Mouse (Mus musculus): ENCODE results near the gene Pcif1. TPM values are rescaled to one million over a fixed set of nuclear protein-coding genes. Genes with fewer than 3 reads are reported as not detected.

The Pcif1 gene
- total RNA-seq, 2 experiments from 2014 or later: 31.2 to 34.3 TPM

DNA sequence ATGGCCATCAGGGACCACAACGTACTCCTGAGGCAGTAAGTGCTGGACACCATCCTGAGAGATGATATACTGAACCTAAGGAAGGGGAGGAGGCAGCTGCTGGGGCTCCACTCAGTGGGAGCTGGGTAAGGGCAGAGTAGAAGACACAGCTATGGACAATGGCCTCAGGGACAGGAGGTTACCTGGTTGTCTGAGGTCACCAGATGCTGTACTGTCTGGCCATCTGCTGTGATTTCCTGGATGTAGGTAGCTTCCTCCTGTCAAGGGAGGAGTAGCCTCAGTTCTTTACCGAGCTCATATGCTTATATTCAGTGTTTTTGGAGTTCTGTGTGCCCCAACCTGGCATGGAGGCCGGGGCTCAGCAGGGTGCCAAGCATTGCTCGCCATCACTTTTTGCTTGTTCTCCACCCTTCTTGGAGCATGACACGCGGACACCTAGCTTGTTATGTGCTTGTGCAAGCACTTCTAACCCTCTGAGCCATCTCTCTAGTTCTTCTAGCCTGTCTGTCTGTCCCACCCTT lies 13.7 kb downstream of the Pcif1 start:
- DNase-seq: no peak

DNA sequence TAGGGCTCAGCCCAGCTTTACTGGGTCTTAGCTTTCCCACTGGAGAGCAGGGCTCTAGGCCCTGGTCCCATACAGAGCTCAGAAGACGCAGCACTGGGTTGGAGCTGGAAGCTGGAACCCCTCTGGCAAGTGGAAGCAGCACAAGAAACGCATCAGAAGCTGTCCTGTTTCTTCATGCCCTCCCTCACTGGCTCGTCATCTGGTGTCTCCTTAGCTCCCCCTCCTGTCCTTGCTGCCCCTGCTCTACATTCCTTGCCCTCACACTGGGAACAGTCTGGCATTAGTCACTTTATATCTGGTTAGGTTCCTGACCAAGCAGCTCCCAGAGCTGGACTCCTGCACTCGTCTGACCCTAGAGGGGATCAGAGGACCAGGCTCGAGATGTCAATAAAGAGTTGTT lies 14.9 kb downstream of the Pcif1 start:
- no peak for DNase-seq

DNA sequence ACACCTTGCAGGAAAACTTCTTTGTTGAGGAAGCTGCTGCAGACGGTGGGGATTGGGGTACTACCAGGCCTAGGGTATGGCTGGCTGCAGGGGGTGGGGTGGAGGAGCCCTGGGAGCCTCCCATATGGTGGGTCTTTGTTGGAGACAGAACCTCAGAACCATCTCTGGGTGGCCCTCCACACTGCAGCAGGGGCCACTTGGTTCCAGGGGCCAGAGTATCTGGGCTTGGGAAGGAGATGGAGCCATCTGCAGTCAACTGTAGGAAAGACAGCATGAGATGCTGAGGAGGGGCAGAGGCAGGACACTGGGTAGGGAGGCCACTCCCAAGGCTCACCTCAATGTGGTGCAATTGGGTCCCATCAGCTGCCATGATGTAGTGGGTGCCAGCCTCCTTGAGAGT lies 15.5 kb downstream of the Pcif1 start:
- no peak for DNase-seq

DNA sequence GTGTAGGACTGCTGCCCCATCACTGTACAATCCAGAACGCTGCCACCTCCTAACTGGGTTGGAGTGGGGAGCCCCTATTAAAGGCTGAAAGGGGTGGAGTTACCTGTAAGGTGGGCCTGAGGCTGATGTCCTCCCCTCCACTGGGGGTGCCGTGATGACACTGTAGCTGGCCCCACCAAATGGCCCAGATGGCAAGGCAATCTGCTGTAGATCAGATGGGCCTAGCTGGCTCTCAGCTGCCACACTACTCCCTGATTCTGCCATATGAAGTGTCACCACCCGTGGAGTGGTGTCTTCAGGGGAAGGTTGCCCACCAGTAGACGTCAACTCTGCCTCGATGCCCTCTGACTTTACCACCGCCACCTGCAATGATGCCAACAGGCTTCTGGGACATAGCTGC lies 16.8 kb downstream of the Pcif1 start:
- no peak for DNase-seq

DNA sequence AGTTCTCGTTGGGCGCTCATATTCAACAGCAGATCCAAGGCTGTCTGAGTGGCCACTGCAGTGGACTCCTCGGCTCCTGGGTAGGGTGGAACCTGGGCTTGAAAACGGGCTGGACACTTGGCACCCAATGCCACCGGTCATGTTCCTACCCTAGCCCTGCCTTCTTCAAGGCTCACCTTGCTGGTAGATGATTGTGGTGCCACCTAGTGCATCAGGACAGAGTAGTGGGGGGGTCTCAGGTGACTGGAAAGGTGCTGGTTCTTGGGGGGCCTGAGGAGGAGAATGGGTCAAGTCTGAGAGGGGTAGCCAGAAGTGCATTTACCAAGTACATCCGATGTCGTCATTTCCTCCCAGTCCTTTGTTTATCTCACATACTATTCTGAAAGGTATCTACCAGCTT lies 18.9 kb downstream of the Pcif1 start:
- no peak for DNase-seq

DNA sequence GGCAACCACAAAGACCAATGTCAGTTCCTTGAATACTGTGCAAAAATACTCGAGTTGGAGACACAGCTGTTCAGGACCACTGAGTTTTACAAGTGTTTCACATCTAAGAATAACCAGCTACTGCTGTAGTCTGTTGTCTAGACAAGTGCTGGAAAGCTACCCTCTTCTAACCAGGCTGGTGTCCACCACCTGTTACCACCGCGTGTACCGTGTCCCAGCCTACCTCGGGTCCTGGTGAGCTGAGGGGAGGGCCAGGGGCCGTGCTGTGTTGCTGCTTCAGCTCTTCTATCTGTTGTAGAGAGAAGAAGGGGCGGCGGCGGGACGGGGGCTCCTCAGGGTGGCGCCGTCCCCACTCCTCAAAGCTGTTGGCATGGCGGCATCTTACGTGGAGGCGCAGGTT lies 19.9 kb downstream of the Pcif1 start:
- no peak for DNase-seq

DNA sequence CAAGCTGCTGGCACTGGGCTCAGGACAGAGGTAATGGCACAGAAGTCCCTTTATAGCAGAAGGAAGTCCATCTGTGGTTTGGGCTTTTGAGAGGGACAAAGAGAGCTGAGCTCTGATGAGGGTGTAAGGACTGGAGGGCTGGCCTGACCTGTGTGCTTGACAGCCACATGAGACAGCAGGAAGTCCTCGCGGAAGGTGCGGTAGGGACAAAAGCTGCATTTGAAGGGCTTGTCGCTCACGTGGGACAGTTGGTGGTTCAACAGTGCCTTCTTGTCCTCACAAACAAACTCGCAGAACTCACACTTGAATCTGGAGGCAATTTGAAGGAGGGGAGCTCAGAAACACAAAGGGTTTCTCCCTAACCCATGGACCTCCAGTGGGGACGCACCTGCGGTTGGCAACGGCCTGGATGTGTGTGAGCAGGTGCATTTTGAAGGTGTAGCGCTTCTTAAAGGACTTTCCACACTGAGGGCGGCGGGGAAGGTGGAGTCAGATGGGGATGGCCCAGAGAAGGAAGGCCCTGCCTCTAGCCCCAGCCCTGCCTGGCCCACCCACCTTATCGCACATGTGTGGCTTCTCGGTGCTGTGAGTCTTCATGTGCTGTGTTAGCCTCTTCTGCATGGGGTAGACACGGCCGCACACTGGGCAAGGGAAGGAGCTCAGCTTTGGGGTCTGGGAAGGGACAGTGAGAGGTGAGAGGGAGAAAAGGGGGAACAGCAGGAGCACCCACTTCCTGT lies 20.8 kb downstream of the Pcif1 start:
- no peak for DNase-seq

DNA sequence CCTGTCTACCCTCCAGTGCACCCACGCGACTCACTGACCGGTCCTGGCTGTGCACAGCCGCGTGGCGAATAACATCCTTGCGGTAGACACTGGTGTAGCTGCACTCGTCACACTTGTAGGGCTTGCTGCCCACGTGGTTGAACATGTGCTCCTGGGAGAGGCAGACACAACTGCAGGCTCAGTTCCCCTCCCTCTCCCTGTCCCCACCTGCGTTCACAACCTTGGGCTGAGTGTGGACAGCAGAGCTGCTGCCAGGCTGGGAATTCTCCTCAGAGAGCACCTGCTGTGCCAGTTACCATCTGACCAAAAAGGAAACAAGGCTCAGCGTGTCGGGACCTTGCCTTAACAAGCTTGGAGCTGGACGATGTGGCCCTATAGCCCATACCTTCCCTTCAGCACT lies 22.3 kb downstream of the Pcif1 start:
- no peak for DNase-seq

DNA sequence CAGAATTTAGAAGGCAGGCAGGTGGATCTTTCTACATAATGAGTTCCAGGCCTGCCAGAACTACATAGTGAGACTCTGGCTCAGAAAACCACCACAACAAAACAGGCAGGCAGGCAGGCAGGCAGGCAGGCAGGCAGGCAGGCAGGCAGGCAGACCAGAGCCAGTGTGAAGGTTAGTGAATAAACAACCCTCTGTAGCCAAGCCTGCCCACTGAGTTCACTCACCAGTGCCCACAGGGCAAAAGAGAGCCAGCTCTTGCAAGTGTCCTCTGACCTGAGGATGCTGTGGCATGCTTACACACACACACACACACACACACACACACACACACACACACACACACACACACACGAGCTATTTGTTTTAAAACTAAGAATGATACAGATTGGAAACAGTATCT lies 24.4 kb downstream of the Pcif1 start:
- DNase-seq: no peak

DNA sequence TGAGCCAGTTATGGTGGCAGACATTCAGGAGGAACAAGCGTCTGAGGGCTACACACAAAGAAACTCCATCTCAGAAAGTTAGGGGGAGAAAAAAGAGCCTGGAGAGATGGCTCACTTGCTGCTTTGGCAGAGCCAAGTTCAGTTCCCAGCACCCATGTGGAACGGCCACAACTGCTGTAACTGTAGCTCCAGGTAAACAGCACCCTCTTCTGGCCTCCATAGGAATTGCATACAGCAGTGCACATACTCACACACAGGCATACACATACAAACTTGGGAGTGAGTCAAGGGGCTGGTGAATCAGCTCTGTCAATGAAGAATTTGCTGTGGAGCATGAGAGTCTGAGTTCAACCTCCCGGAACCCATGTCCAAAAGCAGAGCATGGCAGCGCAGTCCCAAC lies 27.0 kb downstream of the Pcif1 start:
- DNase-seq: no peak

DNA sequence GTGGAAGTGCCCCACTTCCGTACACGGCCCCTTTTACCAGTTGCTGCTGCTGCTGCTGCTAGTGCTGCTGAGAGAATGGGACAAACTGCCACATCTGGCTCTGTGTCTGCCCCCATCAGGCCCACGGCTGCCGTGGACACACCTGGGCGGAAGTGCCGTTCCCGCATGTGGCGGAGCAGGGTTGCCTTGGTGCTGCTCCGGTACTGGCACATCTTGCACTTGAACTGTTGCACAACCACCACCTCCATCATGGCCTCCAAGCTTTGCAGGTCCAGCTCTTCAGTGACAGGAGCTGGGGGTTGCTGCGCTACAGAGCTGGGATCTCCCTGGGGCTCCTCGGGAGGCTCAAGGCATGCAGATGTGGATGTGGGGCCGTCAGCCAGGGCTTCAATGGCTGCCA lies 28.4 kb downstream of the Pcif1 start:
- no peak for DNase-seq

DNA sequence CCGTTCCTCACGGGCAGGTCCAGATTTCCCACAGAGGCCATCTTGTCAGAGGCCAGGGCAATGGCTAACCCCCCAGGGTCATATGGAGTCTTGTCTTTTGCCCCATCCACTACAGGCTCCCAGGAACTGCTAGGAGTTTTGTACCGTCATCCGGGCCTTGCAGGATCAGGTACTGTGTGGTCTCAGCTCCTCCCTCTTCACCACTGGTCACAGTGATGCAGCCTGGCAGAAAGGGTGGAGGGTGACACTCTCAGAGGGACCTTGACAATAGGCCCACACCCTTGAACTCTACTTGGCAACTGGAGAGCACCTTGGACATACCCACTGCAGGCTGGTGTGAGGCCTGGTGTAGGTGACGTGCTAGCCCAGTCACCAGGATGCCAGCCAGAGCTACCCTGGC lies 28.9 kb downstream of the Pcif1 start:
- no peak for DNase-seq

DNA sequence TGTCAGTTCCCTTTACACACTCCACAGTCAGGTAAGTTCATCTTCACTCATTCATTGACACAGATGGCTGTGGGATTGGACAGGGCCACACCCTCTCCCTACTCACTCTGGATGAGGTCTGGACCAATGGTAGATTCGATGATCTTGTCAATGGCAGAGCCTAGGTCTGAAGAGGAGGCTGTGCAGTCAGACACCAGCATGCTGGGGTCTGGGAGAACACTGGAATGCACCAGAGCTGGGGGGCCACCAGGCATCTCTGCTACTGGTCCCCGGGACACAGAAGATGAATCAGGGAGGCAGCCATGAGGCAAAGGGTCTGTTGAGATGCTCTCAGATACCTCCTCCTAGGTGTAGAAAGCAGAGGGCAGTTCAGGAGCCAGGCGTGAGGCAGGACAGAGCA lies 30.0 kb downstream of the Pcif1 start:
- no peak for DNase-seq

DNA sequence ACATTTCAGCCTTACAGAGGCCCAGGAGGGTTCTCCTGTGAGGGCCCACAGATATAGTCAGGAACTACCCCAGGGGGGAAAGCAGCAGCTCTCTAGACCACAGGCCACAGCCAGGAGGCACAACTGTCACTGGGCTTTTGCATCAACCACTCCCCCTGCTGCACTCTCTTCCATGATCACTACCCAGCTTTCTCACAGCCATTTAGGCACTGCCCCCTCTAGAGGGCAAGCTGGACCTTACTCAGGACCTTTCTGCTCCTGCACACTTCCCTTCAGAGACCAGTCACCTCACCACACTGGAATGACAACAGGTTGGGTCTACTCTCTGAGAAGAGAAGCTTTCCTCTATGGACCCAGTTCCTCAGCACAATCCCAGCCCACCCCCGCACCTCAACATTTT lies 30.4 kb downstream of the Pcif1 start:
- DNase-seq: no peak

DNA sequence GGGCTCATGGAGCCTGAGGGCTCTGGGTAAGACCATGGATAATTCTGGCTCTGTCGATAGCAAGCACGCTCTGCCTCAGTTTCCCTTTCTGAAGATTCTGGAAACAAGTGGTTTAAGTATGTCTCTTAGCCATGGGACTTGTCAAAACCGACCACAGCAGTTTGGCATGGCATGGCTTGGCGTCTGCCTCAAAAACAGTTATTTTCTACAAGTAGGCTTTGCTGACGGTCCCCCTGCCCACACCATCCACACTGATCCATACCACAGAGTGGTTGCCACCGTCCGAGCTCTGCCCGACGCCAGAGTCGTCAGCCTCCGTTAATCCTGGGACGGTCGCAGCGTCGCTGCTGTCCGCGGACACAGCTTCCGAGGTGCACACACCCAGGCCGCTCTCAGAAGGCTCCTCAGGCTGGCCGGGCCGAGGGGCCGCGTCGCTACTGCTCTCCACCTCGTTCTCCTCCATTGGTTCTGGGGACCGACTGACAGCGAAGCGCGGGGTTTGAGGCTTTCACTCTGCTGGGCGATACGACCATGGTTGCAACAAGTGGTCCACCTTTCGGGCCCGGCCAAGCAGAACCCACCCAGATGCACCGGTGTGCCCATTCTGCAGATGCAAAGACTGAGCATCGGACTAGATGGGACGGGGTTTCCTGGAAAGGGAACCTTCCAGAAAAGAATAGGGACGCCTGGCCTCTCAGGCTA lies 31.4 kb downstream of the Pcif1 start:
- no peak for DNase-seq

DNA sequence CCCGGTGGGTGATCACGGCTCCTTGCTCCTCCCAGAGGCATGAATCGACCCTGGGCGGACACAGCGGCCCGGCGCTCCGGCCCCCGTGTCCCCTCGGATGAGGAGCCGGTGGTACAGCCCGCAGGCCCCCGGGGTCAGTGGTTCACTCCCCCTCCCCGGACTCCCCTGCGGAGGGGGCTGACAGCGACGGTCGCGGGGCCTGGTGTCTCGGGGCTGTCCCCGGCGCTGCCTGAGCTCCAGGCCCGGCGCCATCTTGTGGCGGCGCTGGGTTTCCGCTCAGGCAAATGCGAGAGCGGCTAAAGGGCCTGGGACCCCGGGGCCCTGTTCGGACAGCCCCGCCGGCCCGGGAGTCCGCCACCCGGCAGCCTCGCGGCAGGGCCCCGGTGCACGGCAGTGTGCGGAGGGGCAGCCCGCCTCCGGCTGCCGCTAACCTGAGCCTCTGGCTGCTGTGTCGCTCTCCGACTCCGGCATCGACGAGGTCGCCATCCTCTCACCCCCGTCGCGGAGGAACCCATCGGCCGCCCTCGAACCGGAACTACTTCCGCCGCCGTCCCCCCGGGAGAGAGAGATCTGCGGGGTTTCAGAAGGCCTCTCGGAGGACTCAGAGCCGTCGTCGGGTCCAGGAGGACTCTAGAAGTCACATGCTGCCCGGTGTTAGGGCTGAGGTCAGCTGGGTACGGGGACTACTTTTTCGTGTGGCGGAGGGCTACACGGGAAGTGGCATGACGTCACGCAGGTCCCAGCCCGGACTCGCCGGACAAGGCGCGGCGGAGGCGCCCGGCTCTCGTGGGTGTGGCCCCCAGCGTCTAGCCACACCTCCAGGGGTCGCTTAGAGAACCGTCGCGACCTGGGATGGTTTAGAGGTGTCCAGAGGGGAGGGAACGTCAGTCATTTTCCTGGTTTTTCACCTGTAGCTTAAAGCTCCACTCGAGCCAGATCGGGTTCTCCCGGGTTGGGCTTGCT lies 32.3 kb downstream of the Pcif1 start, which contains the start of gene Zfp335:
Zfp335 (minus strand) TSS at position 672 of the 963 bp plus-strand sequence.
- peak; percentile 92 for DNase-seq

DNA sequence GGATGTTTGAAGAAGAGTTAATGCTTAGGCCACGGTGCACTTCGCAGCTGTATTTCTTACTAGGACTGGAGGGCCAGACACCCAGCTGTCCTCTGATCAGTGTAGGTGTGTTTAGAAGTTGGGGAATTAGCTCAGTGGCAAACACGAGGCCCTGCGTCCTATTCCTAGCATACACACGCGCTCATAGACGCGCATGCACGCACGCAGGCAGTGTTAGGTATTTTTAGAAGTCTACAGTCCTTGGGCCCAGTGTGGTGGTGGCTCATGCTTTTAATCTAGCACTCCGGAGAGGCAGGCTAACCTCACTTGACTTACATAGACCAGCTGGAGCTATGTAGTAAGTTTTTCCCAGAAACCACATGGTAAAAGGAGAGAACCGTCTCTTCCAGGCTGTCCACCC lies 33.0 kb downstream of the Pcif1 start:
- DNase-seq: no peak

DNA sequence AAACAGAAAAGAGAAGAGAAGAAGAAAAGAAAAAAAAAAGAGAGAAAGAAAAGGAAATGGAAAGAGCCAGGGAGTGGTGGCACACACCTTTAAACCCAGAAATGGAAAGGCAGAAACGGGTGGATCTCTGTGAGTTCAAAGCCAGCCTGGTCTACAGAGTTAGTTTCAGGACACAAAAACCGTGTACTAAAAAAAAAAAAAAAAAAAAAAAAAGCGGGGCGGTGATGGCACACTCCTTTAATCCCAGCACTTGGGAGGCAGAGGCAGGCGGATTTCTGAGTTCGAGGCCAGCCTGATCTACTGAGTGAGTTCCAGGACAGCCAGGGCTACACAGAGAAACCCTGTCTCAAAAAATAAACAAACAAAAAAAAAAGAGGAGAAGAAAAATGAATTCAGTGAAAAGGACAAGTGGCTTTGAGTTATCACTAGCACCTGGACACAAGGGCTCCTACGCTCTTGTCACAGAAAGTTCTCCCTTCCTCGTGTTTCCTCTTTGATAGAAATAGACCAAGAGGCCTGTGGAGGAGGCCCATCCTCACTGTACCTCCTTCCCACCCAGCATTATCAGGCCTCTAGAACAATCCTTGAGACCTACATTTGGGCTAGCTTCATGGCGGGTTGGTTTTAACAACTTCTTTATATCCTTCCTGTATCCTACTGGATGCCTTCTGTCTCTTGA lies 33.8 kb downstream of the Pcif1 start:
- DNase-seq: no peak

DNA sequence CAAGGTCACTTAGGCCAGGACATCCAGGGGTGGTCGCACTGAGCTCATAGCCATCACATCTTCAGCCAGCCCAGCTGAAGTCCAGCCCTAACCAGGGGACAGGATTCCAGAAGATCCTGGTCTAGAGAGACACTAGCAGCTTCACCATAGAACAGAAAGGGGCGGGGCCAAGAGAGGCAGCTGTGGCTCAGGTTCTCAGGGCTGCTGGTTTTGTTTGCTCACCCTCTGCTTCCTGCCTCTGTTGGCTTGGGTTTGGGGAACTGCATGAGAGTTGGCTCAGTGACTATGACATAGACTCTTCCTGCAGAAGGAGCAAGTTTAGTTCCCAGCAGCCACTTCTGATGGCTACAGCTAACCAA lies 34.3 kb downstream of the Pcif1 start:
- no peak for DNase-seq

DNA sequence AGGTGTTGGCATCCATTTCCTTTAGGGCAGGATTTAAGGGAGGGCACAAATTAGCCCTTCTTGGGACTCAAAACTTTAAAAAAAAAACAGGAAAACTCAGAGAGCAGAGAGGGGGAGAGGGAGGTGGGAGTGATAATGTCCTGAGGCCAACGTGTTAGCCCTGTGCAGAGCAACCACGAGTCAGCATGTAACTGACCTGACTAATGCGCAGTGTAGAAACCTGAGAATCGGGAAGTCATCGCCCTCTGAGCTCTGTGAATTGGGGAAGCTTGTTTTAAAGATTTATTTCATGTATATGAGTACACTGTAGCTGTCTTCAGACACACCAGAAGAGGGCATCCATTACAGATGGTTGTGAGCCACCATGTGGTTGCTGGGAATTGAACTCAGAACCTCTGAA lies 37.7 kb downstream of the Pcif1 start:
- DNase-seq: no peak

DNA sequence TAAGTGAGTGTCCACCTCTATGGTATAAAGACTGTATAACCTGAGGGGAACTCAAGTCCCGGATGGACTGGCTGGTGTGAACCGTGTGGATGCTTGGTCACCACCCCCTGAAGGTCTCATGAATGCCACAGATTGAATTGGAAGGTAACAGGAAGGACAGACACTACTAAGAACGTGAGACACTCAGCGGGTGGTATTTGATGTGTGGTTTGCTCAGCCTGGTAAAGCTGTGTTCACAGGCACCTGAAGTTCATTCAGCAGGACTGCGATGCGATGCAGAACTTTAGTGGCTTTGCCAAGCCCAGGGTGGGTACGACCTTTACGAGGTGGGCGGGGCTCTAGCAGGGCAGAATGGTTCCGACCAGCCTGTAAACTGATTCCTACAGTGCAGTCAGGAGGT lies 38.3 kb downstream of the Pcif1 start:
- DNase-seq: no peak

DNA sequence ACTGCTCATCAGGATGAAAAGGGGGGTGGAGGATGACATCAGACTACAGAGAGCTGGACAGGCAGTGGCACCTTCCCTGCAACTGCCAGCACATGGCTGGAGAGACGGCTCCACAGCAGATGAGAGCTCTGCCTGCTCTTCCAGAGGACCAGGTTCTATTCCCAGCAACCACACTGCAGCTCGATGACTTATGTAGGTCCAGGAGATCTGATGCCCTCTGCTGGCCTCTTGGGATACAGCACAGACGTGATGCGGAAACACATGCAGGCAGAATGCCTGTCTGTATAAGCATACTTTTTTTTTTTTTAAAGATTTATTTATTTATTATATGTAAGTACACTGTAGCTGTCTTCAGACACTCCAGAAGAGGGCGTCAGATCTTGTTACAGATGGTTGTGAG lies 39.2 kb downstream of the Pcif1 start:
- no peak for DNase-seq

All from gastrocnemius, postnatal 10 days (tissue).